Mouse (Mus musculus): ENCODE measurements around the gene Kcnd2. TPM values are rescaled to one million over a fixed set of nuclear protein-coding genes. Genes with fewer than 3 reads are reported as not detected.

Gene Kcnd2
- polyA plus RNA-seq, 1 experiment from 2014 or later = 0.68 TPM

GRCm38 (mm10) chr6:21471891-21472544 is 256.7 kb downstream of the Kcnd2 start:
- H3K4me1 ChIP-seq (replicated peaks; ENCODE audit: control insufficient read depth, insufficient read depth, low read length) = no peaks in the 10 kb centered on the region
- 61% methylated on average over 1 of the region's 1 CpGs for WGBS
- no peak for TF ChIP-seq CTCF (IDR thresholded peaks at IDR 0.05; ENCODE audit: low read depth)
- H3K27ac ChIP-seq (ENCODE audit: low read depth, low read length) = no peak overlapping the region
- H3K4me2 ChIP-seq (replicated peaks; ENCODE audit: low read depth) = no peak overlapping the region
- no peaks in the 10 kb centered on the region for H3K9me3 ChIP-seq (ENCODE audit: control insufficient read depth)
- H3K36me3 ChIP-seq (ENCODE audit: control insufficient read depth, insufficient read depth) = no peaks in the 10 kb centered on the region
- H3K27me3 ChIP-seq (replicated peaks; ENCODE audit: control insufficient read depth, insufficient read depth, low read length) = no peaks in the 10 kb centered on the region
- ATAC-seq = no peak
- no peak overlapping the region for H3K9ac ChIP-seq (ENCODE audit: low read depth, low read length)
- H3K4me3 ChIP-seq (ENCODE audit: low read depth, low read length) = no peak overlapping the region

- no peak for ATAC-seq
- no peaks in the 10 kb centered on the region for H3K9me3 ChIP-seq (ENCODE audit: control insufficient read depth)
- WGBS = 92% methylated on average over 2 of the region's 2 CpGs
These were observed 267.4 kb downstream of the Kcnd2 start for GRCm38 (mm10) chr6:21482714-21483113.

GRCm38 (mm10) chr6:21488536-21488935 is 273.2 kb downstream of the Kcnd2 start:
- no peak overlapping the region for H3K27ac ChIP-seq (ENCODE audit: low read depth, low read length)
- WGBS = 85% methylated on average over 2 of the region's 2 CpGs
- no peaks in the 10 kb centered on the region for H3K27me3 ChIP-seq (replicated peaks; ENCODE audit: control insufficient read depth, insufficient read depth, low read length)
- H3K4me2 ChIP-seq (replicated peaks; ENCODE audit: low read depth) = no peak overlapping the region
- H3K36me3 ChIP-seq (ENCODE audit: control insufficient read depth, insufficient read depth) = no peaks in the 10 kb centered on the region
- no peak for ATAC-seq
- H3K9ac ChIP-seq (ENCODE audit: low read depth, low read length) = no peak overlapping the region
- H3K4me1 ChIP-seq (replicated peaks; ENCODE audit: control insufficient read depth, insufficient read depth, low read length) = no peaks in the 10 kb centered on the region
- H3K4me3 ChIP-seq (ENCODE audit: low read depth, low read length) = no peak overlapping the region
- no peak for TF ChIP-seq CTCF (IDR thresholded peaks at IDR 0.05; ENCODE audit: low read depth)
- H3K9me3 ChIP-seq (ENCODE audit: control insufficient read depth) = no peaks in the 10 kb centered on the region

More at GRCm38 (mm10) chr6:21482714-21483113, 267.4 kb downstream of the Kcnd2 start:
- H3K36me3 ChIP-seq (ENCODE audit: control insufficient read depth, insufficient read depth) = no peaks in the 10 kb centered on the region
- H3K4me1 ChIP-seq (replicated peaks; ENCODE audit: control insufficient read depth, insufficient read depth, low read length) = no peaks in the 10 kb centered on the region
- no peaks in the 10 kb centered on the region for H3K27me3 ChIP-seq (replicated peaks; ENCODE audit: control insufficient read depth, insufficient read depth, low read length)
- no peak overlapping the region for H3K27ac ChIP-seq (ENCODE audit: low read depth, low read length)
- H3K9ac ChIP-seq (ENCODE audit: low read depth, low read length) = no peak overlapping the region
- H3K4me3 ChIP-seq (ENCODE audit: low read depth, low read length) = no peak overlapping the region
- TF ChIP-seq CTCF (IDR thresholded peaks at IDR 0.05; ENCODE audit: low read depth) = no peak
- H3K4me2 ChIP-seq (replicated peaks; ENCODE audit: low read depth) = no peak overlapping the region

GRCm38 (mm10) chr6:21502921-21503320 is 287.6 kb downstream of the Kcnd2 start:
- Histone ChIP-seq H3K4me3 (ENCODE audit: low read depth, low read length) (no peak overlapping the region), H3K27ac (ENCODE audit: low read depth, low read length) (no peak overlapping the region), H3K9ac (ENCODE audit: low read depth, low read length) (no peak overlapping the region), H3K27me3 (replicated peaks; ENCODE audit: control insufficient read depth, insufficient read depth, low read length) (no peaks in the 10 kb centered on the region), H3K36me3 (ENCODE audit: control insufficient read depth, insufficient read depth) (no peaks in the 10 kb centered on the region), H3K4me1 (replicated peaks; ENCODE audit: control insufficient read depth, insufficient read depth, low read length) (no peaks in the 10 kb centered on the region), H3K4me2 (replicated peaks; ENCODE audit: low read depth) (no peak overlapping the region), H3K9me3 (ENCODE audit: control insufficient read depth) (no peaks in the 10 kb centered on the region)
- 69% methylated on average over 1 of the region's 1 CpGs for WGBS
- ATAC-seq = peak; percentile 38; the same call in 1 of the 2 replicates
- no peak for TF ChIP-seq CTCF (IDR thresholded peaks at IDR 0.05; ENCODE audit: low read depth)

- no peak for TF ChIP-seq CTCF (IDR thresholded peaks at IDR 0.05; ENCODE audit: low read depth)
- no peak overlapping the region for H3K4me2 ChIP-seq (replicated peaks; ENCODE audit: low read depth)
- H3K4me3 ChIP-seq (ENCODE audit: low read depth, low read length) = no peak overlapping the region
- no peaks in the 10 kb centered on the region for H3K36me3 ChIP-seq (ENCODE audit: control insufficient read depth, insufficient read depth)
- H3K27ac ChIP-seq (ENCODE audit: low read depth, low read length) = no peak overlapping the region
- no peaks in the 10 kb centered on the region for H3K9me3 ChIP-seq (ENCODE audit: control insufficient read depth)
- no peaks in the 10 kb centered on the region for H3K27me3 ChIP-seq (replicated peaks; ENCODE audit: control insufficient read depth, insufficient read depth, low read length)
- WGBS = 76% methylated on average over 3 of the region's 3 CpGs
- no peaks in the 10 kb centered on the region for H3K4me1 ChIP-seq (replicated peaks; ENCODE audit: control insufficient read depth, insufficient read depth, low read length)
- no peak for ATAC-seq
- H3K9ac ChIP-seq (ENCODE audit: low read depth, low read length) = no peak overlapping the region
These were observed 295.4 kb downstream of the Kcnd2 start for GRCm38 (mm10) chr6:21510621-21511239.

GRCm38 (mm10) chr6:21520351-21520750 is 305.0 kb downstream of the Kcnd2 start:
- ATAC-seq = no peak
- no peak overlapping the region for H3K27ac ChIP-seq (ENCODE audit: low read depth, low read length)
- no peaks in the 10 kb centered on the region for H3K27me3 ChIP-seq (replicated peaks; ENCODE audit: control insufficient read depth, insufficient read depth, low read length)
- 65% methylated on average over 1 of the region's 1 CpGs for WGBS
- H3K4me1 ChIP-seq (replicated peaks; ENCODE audit: control insufficient read depth, insufficient read depth, low read length) = no peaks in the 10 kb centered on the region
- H3K36me3 ChIP-seq (ENCODE audit: control insufficient read depth, insufficient read depth) = no peaks in the 10 kb centered on the region
- no peak overlapping the region for H3K9ac ChIP-seq (ENCODE audit: low read depth, low read length)
- TF ChIP-seq CTCF (IDR thresholded peaks at IDR 0.05; ENCODE audit: low read depth) = no peak
- H3K4me2 ChIP-seq (replicated peaks; ENCODE audit: low read depth) = no peak overlapping the region
- no peak overlapping the region for H3K4me3 ChIP-seq (ENCODE audit: low read depth, low read length)
- no peaks in the 10 kb centered on the region for H3K9me3 ChIP-seq (ENCODE audit: control insufficient read depth)
